Mouse (Mus musculus) bone marrow, adult 2 months (tissue): ENCODE data around the gene Agxt.

Source experiments
- CTCF ChIP-seq: fragments of 200-500 bp; IDR thresholded peaks from 2 replicates; pipeline ENCODE4 v1.5.1; 2011; ENCODE audit warnings: low read length, control low read depth; ENCODE audit not compliant: control insufficient read depth, insufficient read depth
- POLR2A ChIP-seq: fragments of 200-500 bp; IDR thresholded peaks from 2 replicates; pipeline ENCODE4 v1.6.1; 2011; ENCODE audit warnings: low read depth, mild to moderate bottlenecking, control low read depth, low read length, borderline replicate concordance; ENCODE audit not compliant: control insufficient read depth

GRCm38 (mm10) chr1:93174399-93174798 is 39.4 kb downstream of the Agxt start:
- TF ChIP-seq POLR2A: no peak
- TF ChIP-seq CTCF: peak; percentile 96
